Mouse (Mus musculus): ENCODE measurements at regions not wholly inside any gene's neighbourhood (a gene's known extent, or its start where the extent isn't known, plus 50 kb on each side); places are given as distances from the start of the nearest gene placed in this dataset.

GRCm38 (mm10) chr3:62159031-62159430 is 179.1 kb upstream of the Arhgef26 start:
- DNase-seq (ENCODE audit: low spot score in 2 of 2) = peak in 1 of 2 experiments; percentile 15

DNA sequence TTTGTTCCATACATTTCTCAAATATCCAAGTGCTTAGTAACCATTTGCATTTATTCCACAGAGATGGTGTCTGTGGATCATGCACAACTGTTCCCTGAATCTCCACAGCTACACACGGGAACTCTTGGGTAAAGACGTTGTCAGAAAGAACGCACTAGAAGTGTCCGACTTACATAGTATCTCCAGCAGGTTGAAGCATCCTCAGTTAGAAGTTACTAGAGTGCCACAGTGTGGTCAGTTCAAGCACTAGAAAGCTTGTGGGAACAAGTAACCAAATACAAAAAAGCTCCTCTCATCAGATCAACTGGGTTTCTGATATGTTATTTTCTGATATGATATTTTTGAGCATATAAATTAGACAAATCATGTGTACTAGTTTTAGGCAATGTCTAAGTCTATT is 167.5 kb upstream of the Arhgef26 start:
- peak; percentile 12 to 34 for DNase-seq (ENCODE audit: low spot score in 2 of 2)

- DNase-seq (ENCODE audit: low spot score in 2 of 2) = no peak
Observed at GRCm38 (mm10) chr3:62187807-62188509, 150.2 kb upstream of the Arhgef26 start.

- DNase-seq (ENCODE audit: low spot score in 2 of 2) = peak in 1 of 2 experiments; percentile 15
Observed at GRCm38 (mm10) chr3:62192466-62192865, 145.7 kb upstream of the Arhgef26 start.

GRCm38 (mm10) chr3:62194421-62194820 is 143.7 kb upstream of the Arhgef26 start:
- DNase-seq (ENCODE audit: low spot score in 2 of 2) = no peak

GRCm38 (mm10) chr3:62196679-62197078 is 141.5 kb upstream of the Arhgef26 start:
- DNase-seq (ENCODE audit: low spot score in 2 of 2) = no peak

GRCm38 (mm10) chr3:62215806-62216205 is 122.3 kb upstream of the Arhgef26 start:
- DNase-seq (ENCODE audit: low spot score in 2 of 2) = peak; percentile 74 to 85

DNA sequence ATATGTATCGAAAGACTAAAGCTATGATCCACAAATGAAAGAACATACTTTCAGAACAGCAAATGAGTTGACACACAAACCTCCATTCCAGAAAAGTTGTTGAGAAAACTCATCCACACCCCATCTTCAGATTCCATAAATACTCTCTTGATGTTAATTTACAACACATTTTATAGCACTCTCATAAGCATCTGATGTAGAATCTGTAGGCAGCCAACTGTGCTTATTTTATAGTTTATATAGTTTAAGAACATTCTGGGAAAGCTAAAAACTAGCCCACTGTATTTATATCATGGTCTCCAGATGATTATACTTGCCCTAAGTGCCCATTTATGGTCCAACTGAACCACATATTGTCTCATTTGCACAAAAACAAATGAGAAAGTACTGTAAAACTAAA is 120.8 kb upstream of the Arhgef26 start:
- DNase-seq (ENCODE audit: low spot score in 2 of 2) = no peak

DNA sequence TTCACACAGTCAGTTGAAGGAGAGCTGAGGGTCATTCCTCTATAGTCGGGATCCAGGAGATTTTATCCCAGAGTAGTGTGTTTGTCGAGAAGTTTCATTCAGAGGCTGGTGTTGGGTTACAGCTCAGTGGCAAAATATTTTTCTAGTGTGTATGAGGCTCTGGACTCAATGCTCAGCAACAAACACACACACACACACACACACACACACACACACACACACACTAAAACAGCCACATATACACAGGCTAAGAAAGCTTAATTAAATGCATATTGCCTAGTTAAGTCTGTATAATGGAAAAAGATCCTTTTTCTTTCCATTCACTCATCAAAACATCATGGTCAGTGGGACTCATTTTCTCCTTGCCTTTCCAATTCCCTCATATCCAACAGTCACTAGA is 110.4 kb upstream of the Arhgef26 start:
- no peak for DNase-seq (ENCODE audit: low spot score in 2 of 2)

DNA sequence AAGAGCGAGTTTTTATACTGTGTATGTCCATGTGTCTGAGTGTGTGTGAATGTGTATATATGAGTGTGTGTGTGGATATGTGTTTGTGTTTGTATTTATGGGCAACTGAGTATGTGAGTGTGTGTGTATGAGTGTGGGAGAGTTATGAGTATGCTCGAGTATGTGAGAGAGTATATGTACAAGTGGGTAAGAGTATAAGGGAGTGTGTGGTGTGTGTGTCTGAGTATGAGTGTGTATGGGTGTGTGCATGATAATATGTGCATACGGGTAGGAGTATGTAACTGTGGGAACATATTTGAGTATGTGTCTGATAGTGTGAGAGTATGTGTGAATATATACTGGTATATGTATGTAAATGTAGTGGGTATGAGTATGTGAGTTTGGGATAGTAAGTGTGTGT is 110.0 kb upstream of the Arhgef26 start:
- no peak for DNase-seq (ENCODE audit: low spot score in 2 of 2)

DNA sequence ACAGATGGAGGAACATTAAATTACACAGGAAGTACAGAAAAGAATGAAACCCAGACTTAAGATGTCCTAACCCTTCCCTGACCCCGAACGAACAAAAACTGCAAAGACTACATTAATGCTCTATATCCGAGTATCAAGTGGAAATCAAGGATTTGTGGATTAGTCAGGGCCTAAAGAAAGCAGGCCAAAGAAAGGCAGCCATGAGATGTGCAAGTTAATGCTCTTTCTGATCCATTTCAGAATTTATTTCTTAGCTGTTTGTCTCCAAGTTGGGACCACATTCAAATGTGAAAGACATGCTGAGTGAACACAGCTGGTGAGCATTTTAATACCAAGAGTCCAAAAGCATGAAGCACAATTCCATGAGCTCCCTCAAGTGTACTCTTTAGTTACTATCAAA is 97.1 kb upstream of the Arhgef26 start:
- no peak for DNase-seq (ENCODE audit: low spot score in 2 of 2)

DNA sequence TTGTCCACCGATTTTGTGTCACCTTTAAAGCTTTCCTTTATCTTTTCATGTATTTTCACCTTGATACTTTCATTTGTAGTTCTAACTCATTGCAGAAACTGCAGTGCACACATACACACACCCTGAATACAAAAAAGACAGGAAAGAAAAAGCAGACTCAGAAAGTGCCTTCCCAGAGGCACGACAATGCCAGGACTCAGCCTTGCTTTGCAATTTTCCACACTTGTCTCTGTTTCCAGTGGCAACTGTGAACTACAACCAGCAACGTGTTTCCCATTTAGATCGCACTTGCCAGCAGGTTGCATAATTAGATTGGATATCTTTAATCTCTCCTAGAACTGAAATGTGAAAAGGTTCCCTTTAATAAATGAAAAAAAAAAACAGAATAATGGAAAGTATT is 66.4 kb upstream of the Arhgef26 start:
- DNase-seq (ENCODE audit: low spot score in 2 of 2) = peak; percentile 16 to 22

- no peak for DNase-seq (ENCODE audit: low spot score in 2 of 2)
Observed at GRCm38 (mm10) chr3:62278279-62278678, 59.9 kb upstream of the Arhgef26 start.

DNA sequence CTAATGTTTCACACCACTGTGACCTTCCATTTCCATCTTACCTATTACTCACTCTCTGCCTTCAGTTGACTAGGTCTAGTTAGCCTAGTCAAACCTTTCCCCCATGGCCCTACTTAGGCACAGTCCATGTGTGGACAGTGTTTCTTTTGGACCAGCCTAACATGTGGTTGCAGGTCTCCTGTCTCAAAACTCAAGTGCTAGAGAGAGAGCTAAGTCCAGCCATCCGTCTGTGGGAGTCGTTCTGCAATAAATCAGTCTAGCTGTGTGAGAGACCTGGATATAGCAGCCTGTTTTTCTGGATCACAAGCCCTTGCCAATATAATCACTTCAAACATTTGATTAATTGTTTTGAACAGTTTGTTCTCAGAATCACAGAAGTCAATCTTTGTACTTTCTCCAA is 57.2 kb upstream of the Arhgef26 start:
- DNase-seq (ENCODE audit: low spot score in 2 of 2) = no peak
